In the genomic region with DNA sequence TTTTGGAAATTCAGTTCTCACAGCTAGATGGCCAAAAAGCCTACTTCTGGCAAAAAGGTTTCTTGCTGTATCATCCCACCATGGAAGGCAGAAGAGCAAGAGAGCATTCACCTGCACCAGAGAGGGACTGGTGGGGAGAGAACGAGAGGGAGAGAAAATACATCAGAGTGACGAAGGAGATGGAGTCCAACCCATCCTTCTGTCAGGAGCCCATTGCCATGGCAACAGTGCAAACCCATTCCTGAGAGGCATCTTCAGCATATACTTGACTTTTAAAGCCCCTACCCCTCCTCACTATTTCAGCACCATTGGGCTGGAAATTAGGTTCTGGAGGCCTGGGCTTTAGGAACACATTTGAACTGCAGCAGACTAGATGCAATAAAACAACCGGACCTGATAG, we compare ENCODE assay signal across 17 mouse cellular contexts.
"Had no signal": no experiment of that assay in that cellular context is flagged by ENCODE, and none has a peak within 500 bp of the region (broad histone marks: within the 10 kb centered on the region; RNA-seq: fewer than 3 reads in every experiment).

No protein-coding gene starts in this region.

- H3K4me2 ChIP-seq: lung, embryonic 14.5 days; midbrain, embryonic 12.5 days; neural tube, embryonic 13.5 days; neural tube, embryonic 15.5 days had no signal

- H3K27ac ChIP-seq: liver, embryonic 14.5 days; midbrain, embryonic 10.5 days; midbrain, embryonic 12.5 days; neural tube, embryonic 13.5 days; neural tube, embryonic 15.5 days had no signal

- H3K4me3 ChIP-seq: midbrain, embryonic 10.5 days; midbrain, embryonic 12.5 days; myocyte; neural tube, embryonic 13.5 days; neural tube, embryonic 15.5 days had no signal

- H3K36me3 ChIP-seq: midbrain, embryonic 10.5 days; midbrain, embryonic 12.5 days; neural tube, embryonic 13.5 days; neural tube, embryonic 15.5 days had no signal

- H3K27me3 ChIP-seq: midbrain, embryonic 12.5 days; neural tube, embryonic 13.5 days; neural tube, embryonic 15.5 days had no signal

- H3K4me1 ChIP-seq: midbrain, embryonic 12.5 days; neural tube, embryonic 13.5 days had no signal

- ATAC-seq: midbrain, embryonic 16.5 days had no signal

- H3K9me3 ChIP-seq: midbrain, embryonic 10.5 days; midbrain, embryonic 12.5 days; neural tube, embryonic 13.5 days; neural tube, embryonic 15.5 days had no signal

- H3K9ac ChIP-seq: liver, embryonic 14.5 days; lung, embryonic 14.5 days; midbrain, embryonic 12.5 days; neural tube, embryonic 13.5 days; neural tube, embryonic 15.5 days had no signal

- DNase-seq: lung, adult 18-20 months; lung, embryonic 14.5 days; lung, postnatal 10 days; lung, postnatal 4 days; retina, postnatal 1 day; right cerebral cortex, adult 18-20 months; spleen, adult 18-20 months; thymus, adult 18-20 months; thymus, postnatal 14 days; thymus, postnatal 36 days had no signal
